Mouse (Mus musculus) erythroblast, embryonic 14.5 days (primary cell): ENCODE results near the gene Mt3.

Experiments
- GATA1 ChIP-seq: IDR thresholded peaks from 2 replicates; pipeline ENCODE4 v1.6.1; 2012; ENCODE audit warnings: low read length, inconsistent platforms, mixed read lengths
- TAL1 ChIP-seq: IDR thresholded peaks from 3 replicates; pipeline ENCODE4 v1.6.1; 2012; ENCODE audit warnings: low read length, inconsistent platforms, mixed read lengths

- TF ChIP-seq GATA1 = no peak
- no peak for TF ChIP-seq TAL1
Measured at GRCm38 (mm10) chr8:94107871-94108270, 44.5 kb upstream of the Mt3 start.
